In the genomic region with DNA sequence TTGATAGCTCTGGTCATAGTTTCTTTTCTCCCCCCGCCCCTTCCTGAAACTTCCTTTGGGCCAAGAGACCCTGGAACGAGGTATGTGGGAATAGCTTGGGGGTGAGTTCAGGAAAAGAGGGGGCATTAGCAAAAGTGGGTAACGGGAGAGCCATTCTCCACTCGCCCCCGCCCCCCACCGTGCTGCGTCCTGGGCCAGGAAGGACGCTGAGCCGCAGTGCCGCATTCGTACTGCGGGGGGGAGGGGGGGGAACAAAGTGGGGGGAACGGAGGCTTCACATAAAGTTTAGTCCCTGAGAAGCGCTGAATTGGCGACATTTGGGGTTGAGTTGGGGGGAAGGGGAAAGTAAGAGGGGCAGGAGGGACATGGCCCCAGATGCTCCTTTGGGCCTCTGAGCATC, we compare ENCODE assay signal across 12 mouse cellular contexts. TPM values are rescaled to one million over a fixed set of nuclear protein-coding genes. Genes with fewer than 3 reads are reported as not detected.
DNase-seq lines count a peak whose midpoint lies in the region; ATAC-seq lines count a peak whose summit lies in the region.
"Had no signal": no experiment of that assay in that cellular context is flagged by ENCODE, and none has a peak within 500 bp of the region (broad histone marks: within the 10 kb centered on the region; RNA-seq: fewer than 3 reads in every experiment).

No protein-coding gene starts in this region.

- no peaks in the 10 kb centered on the region for H3K36me3 ChIP-seq in lung, embryonic 16.5 days (ENCODE audit: control insufficient read depth, insufficient read depth, low read length)
- H3K36me3 ChIP-seq in embryonic facial prominence, embryonic 12.5 days, result no peaks in the 10 kb centered on the region
- H3K36me3 ChIP-seq in hindbrain, embryonic 14.5 days (replicated peaks; ENCODE audit: control insufficient read depth, insufficient read depth), result peaks cover 8% of the 10 kb centered on the region; the same call in 1 of the 2 replicates
- H3K36me3 ChIP-seq in neural tube, embryonic 15.5 days, result peaks cover 7% of the 10 kb centered on the region; the same call in 1 of the 2 replicates
- H3K36me3 ChIP-seq in limb, embryonic 10.5 days, result no peaks in the 10 kb centered on the region
- H3K36me3 ChIP-seq: liver, embryonic 15.5 days had no signal

- no peak overlapping the region for H3K27ac ChIP-seq in lung, embryonic 16.5 days (ENCODE audit: low read length)
- no peak overlapping the region for H3K27ac ChIP-seq in embryonic facial prominence, embryonic 12.5 days
- H3K27ac ChIP-seq in hindbrain, embryonic 14.5 days, result no peak overlapping the region
- H3K27ac ChIP-seq in neural tube, embryonic 15.5 days (replicated peaks), result no peak overlapping the region
- no peak overlapping the region for H3K27ac ChIP-seq in limb, embryonic 10.5 days
- H3K27ac ChIP-seq: liver, embryonic 15.5 days had no signal

- no peak for DNase-seq in lung, postnatal 10 days
- no peak for DNase-seq in hindbrain, embryonic 14.5 days (ENCODE audit: low spot score)
- DNase-seq in right cerebral cortex, postnatal 14 days, result no peak
- DNase-seq in adrenal gland, postnatal 25 days, result no peak
- no peak for DNase-seq in limb, embryonic 10.5 days (ENCODE audit: low spot score)

- no peak for ATAC-seq in lung, embryonic 16.5 days (ENCODE audit: low read depth)
- no peak for ATAC-seq in embryonic facial prominence, embryonic 12.5 days (ENCODE audit: insufficient number of reproducible peaks, insufficient read depth, low FRiP score, low TSS enrichment)
- no peak for ATAC-seq in hindbrain, embryonic 14.5 days (ENCODE audit: low FRiP score)
- ATAC-seq in neural tube, embryonic 15.5 days (ENCODE audit: low FRiP score), result no peak

- H3K9me3 ChIP-seq in lung, embryonic 16.5 days (ENCODE audit: control insufficient read depth, low read length), result no peaks in the 10 kb centered on the region
- no peaks in the 10 kb centered on the region for H3K9me3 ChIP-seq in embryonic facial prominence, embryonic 12.5 days
- no peaks in the 10 kb centered on the region for H3K9me3 ChIP-seq in hindbrain, embryonic 14.5 days (ENCODE audit: control insufficient read depth, low read length)
- no peaks in the 10 kb centered on the region for H3K9me3 ChIP-seq in neural tube, embryonic 15.5 days (replicated peaks)
- H3K9me3 ChIP-seq in limb, embryonic 10.5 days (replicated peaks), result no peaks in the 10 kb centered on the region
- H3K9me3 ChIP-seq: liver, embryonic 15.5 days had no signal

- no peak overlapping the region for H3K9ac ChIP-seq in lung, embryonic 16.5 days (ENCODE audit: low read length)
- H3K9ac ChIP-seq in embryonic facial prominence, embryonic 12.5 days, result no peak overlapping the region
- H3K9ac ChIP-seq in hindbrain, embryonic 14.5 days, result no peak overlapping the region
- peak overlapping the region; percentile 56 for H3K9ac ChIP-seq in neural tube, embryonic 15.5 days (replicated peaks)
- H3K9ac ChIP-seq: liver, embryonic 15.5 days had no signal

- H3K4me1 ChIP-seq in lung, embryonic 16.5 days (replicated peaks; ENCODE audit: control insufficient read depth, insufficient read depth, low read length), result peaks cover 39% of the 10 kb centered on the region
- peaks cover 27% of the 10 kb centered on the region for H3K4me1 ChIP-seq in embryonic facial prominence, embryonic 12.5 days
- peaks cover 47% of the 10 kb centered on the region for H3K4me1 ChIP-seq in hindbrain, embryonic 14.5 days (replicated peaks; ENCODE audit: control insufficient read depth, insufficient read depth, low read length)
- H3K4me1 ChIP-seq in neural tube, embryonic 15.5 days, result peaks cover 58% of the 10 kb centered on the region
- H3K4me1 ChIP-seq in limb, embryonic 10.5 days, result peaks cover 57% of the 10 kb centered on the region

- H3K4me2 ChIP-seq in lung, embryonic 16.5 days (ENCODE audit: low read depth, low read length), result peak overlapping the region; percentile 99
- H3K4me2 ChIP-seq in embryonic facial prominence, embryonic 12.5 days (replicated peaks), result peak overlapping the region; percentile 40; the same call in 1 of the 2 replicates
- H3K4me2 ChIP-seq in hindbrain, embryonic 14.5 days (replicated peaks), result peak overlapping the region; percentile 87
- peak overlapping the region; percentile 90 for H3K4me2 ChIP-seq in neural tube, embryonic 15.5 days
- H3K4me2 ChIP-seq: liver, embryonic 15.5 days had no signal

- 4% methylated on average over 15 of the region's 15 CpGs for WGBS in lung, embryonic 16.5 days
- 1% methylated on average over 11 of the region's 15 CpGs for WGBS in embryonic facial prominence, embryonic 12.5 days
- 2% methylated on average over 14 of the region's 15 CpGs for WGBS in hindbrain, embryonic 14.5 days
- under 1% methylated on average over 14 of the region's 15 CpGs for WGBS in neural tube, embryonic 15.5 days
- WGBS in limb, embryonic 10.5 days, result 3% methylated on average over 15 of the region's 15 CpGs

- peak overlapping the region; percentile 62 for H3K4me3 ChIP-seq in lung, embryonic 16.5 days (ENCODE audit: low read length)
- no peak overlapping the region for H3K4me3 ChIP-seq in embryonic facial prominence, embryonic 12.5 days
- H3K4me3 ChIP-seq in hindbrain, embryonic 14.5 days (replicated peaks; ENCODE audit: low read length), result peak overlapping the region; percentile 63
- H3K4me3 ChIP-seq in neural tube, embryonic 15.5 days (replicated peaks), result peak overlapping the region; percentile 73
- H3K4me3 ChIP-seq in limb, embryonic 10.5 days, result no peak overlapping the region
- H3K4me3 ChIP-seq: erythroblast, embryonic 14.5 days; liver, embryonic 15.5 days had no signal

- H3K27me3 ChIP-seq in lung, embryonic 16.5 days (ENCODE audit: control insufficient read depth, insufficient read depth, low read depth, low read length), result peaks cover 46% of the 10 kb centered on the region
- peaks cover 55% of the 10 kb centered on the region for H3K27me3 ChIP-seq in embryonic facial prominence, embryonic 12.5 days
- H3K27me3 ChIP-seq in hindbrain, embryonic 14.5 days (ENCODE audit: control insufficient read depth, insufficient read depth, low read length), result peaks cover 19% of the 10 kb centered on the region
- peaks cover 14% of the 10 kb centered on the region for H3K27me3 ChIP-seq in neural tube, embryonic 15.5 days (replicated peaks)
- H3K27me3 ChIP-seq in limb, embryonic 10.5 days (ENCODE audit: low read depth, poor library complexity, severe bottlenecking), result peaks cover 62% of the 10 kb centered on the region

RNA-seq across cellular contexts. Expression of a gene that starts 2.6 kb away (rescaled TPM):
- 1.5 and 2.1 TPM in 2 replicates for polyA plus RNA-seq in lung, embryonic 16.5 days (2015; fragmentation: Nextera tagmentation; extraction: Ambion mirVana)
- 0.70 and 0.79 TPM in 2 replicates for polyA plus RNA-seq in embryonic facial prominence, embryonic 12.5 days (2016; fragmentation: Nextera tagmentation; extraction: Ambion mirVana)
- polyA plus RNA-seq in hindbrain, embryonic 14.5 days (2014; fragmentation: Nextera tagmentation; extraction: Ambion mirVana), result 7.2 and 8.6 TPM in 2 replicates
- 7.2 and 8.0 TPM in 2 replicates for polyA plus RNA-seq in neural tube, embryonic 15.5 days (2015; fragmentation: Nextera tagmentation; extraction: Ambion mirVana)
- total RNA-seq in adrenal gland, postnatal 25 days (2021), result 5.9 and 6.0 TPM in 2 replicates
- polyA plus RNA-seq in limb, embryonic 10.5 days (2016; fragmentation: Nextera tagmentation; extraction: Ambion mirVana), result 0.21 and 0.28 TPM in 2 replicates
- polyA plus RNA-seq: heart, postnatal 0 days had no signal

RNA-seq across cellular contexts. Expression of a gene that starts 20.9 kb away (rescaled TPM):
- polyA plus RNA-seq in lung, embryonic 16.5 days (2015; fragmentation: Nextera tagmentation; extraction: Ambion mirVana), result 93.0 and 140 TPM in 2 replicates
- polyA plus RNA-seq in embryonic facial prominence, embryonic 12.5 days (2016; fragmentation: Nextera tagmentation; extraction: Ambion mirVana), result 1.1 and 1.3 TPM in 2 replicates
- polyA plus RNA-seq in hindbrain, embryonic 14.5 days (2014; fragmentation: Nextera tagmentation; extraction: Ambion mirVana), result 0.81 and 1.0 TPM in 2 replicates
- 1.1 and 4.9 TPM in 2 replicates for polyA plus RNA-seq in neural tube, embryonic 15.5 days (2015; fragmentation: Nextera tagmentation; extraction: Ambion mirVana)
- 0.88 TPM in 1 of 2 replicates, not detected in the other for total RNA-seq in adrenal gland, postnatal 25 days (2021)
- polyA plus RNA-seq in limb, embryonic 10.5 days (2016; fragmentation: Nextera tagmentation; extraction: Ambion mirVana), result 0.14 and 0.20 TPM in 2 replicates
- total RNA-seq: gastrocnemius, postnatal 14 days had no signal

RNA-seq across cellular contexts. Expression of a gene that starts 39.3 kb away (rescaled TPM):
- polyA plus RNA-seq in lung, embryonic 16.5 days (2015; fragmentation: Nextera tagmentation; extraction: Ambion mirVana), result 86.2 and 87.0 TPM in 2 replicates
- 68.1 and 68.6 TPM in 2 replicates for polyA plus RNA-seq in embryonic facial prominence, embryonic 12.5 days (2016; fragmentation: Nextera tagmentation; extraction: Ambion mirVana)
- 50.7 and 53.6 TPM in 2 replicates for polyA plus RNA-seq in hindbrain, embryonic 14.5 days (2014; fragmentation: Nextera tagmentation; extraction: Ambion mirVana)
- polyA plus RNA-seq in neural tube, embryonic 15.5 days (2015; fragmentation: Nextera tagmentation; extraction: Ambion mirVana), result 54.0 and 62.0 TPM in 2 replicates
- 133 and 140 TPM in 2 replicates for total RNA-seq in adrenal gland, postnatal 25 days (2021)
- 74.5 and 82.2 TPM in 2 replicates for polyA plus RNA-seq in limb, embryonic 10.5 days (2016; fragmentation: Nextera tagmentation; extraction: Ambion mirVana)

RNA-seq across cellular contexts. Expression of a gene that starts 44.4 kb away (rescaled TPM):
- polyA plus RNA-seq in lung, embryonic 16.5 days (2015; fragmentation: Nextera tagmentation; extraction: Ambion mirVana), result 100 and 109 TPM in 2 replicates
- polyA plus RNA-seq in embryonic facial prominence, embryonic 12.5 days (2016; fragmentation: Nextera tagmentation; extraction: Ambion mirVana), result 125 and 130 TPM in 2 replicates
- polyA plus RNA-seq in hindbrain, embryonic 14.5 days (2014; fragmentation: Nextera tagmentation; extraction: Ambion mirVana), result 14.0 and 17.9 TPM in 2 replicates
- 18.8 and 38.9 TPM in 2 replicates for polyA plus RNA-seq in neural tube, embryonic 15.5 days (2015; fragmentation: Nextera tagmentation; extraction: Ambion mirVana)
- 14.2 and 22.6 TPM in 2 replicates for total RNA-seq in adrenal gland, postnatal 25 days (2021)
- polyA plus RNA-seq in limb, embryonic 10.5 days (2016; fragmentation: Nextera tagmentation; extraction: Ambion mirVana), result 175 and 184 TPM in 2 replicates

Comparison
In these comparisons a context has a peak if more than half of its experiments do, and no peak if none do; other contexts are left out.
1. H3K4me2 ChIP-seq: peak in every context shown above with its lines; median percentile 99 in lung, embryonic 16.5 days; 90 in neural tube, embryonic 15.5 days; 87 in hindbrain, embryonic 14.5 days; 40 in embryonic facial prominence, embryonic 12.5 days.
2. H3K4me3 ChIP-seq: peak in lung, embryonic 16.5 days (single experiment), hindbrain, embryonic 14.5 days (single experiment) and neural tube, embryonic 15.5 days (single experiment); none in embryonic facial prominence, embryonic 12.5 days (single experiment) and limb, embryonic 10.5 days (single experiment).
3. RNA of a gene that starts 20.9 kb away (polyA plus RNA-seq): 93.0 to 140 TPM in lung, embryonic 16.5 days; 1.1 to 4.9 TPM in neural tube, embryonic 15.5 days, 1.1 to 1.3 TPM in embryonic facial prominence, embryonic 12.5 days, 0.81 to 1.0 TPM in hindbrain, embryonic 14.5 days and 0.14 to 0.20 TPM in limb, embryonic 10.5 days; every median in the first group is over 10 times any median in the second.